Mouse (Mus musculus): ENCODE data around the gene Rprml.

GRCm38 (mm10) chr11:103666181-103666906, 17.0 kb downstream of the Rprml start:
- no peak for TF ChIP-seq CTCF (IDR thresholded peaks at IDR 0.05; ENCODE audit: extremely low read depth, insufficient read length, insufficient replicate concordance, low read depth, low read length)
- no peak for TF ChIP-seq POLR2A (IDR thresholded peaks at IDR 0.05; ENCODE audit: low read depth, low read length)

Data from small intestine, adult 2 months (tissue).